Mouse (Mus musculus) erythroblast, embryonic 14.5 days (primary cell): ENCODE data around the gene Otud4. TPM values are rescaled to one million over a fixed set of nuclear protein-coding genes. Genes with fewer than 3 reads are reported as not detected.
A peak's percentile ranks its signal among the peaks of the same experiment; 100 is the strongest.
"Not testable (repeated sequence)": the region's sequence is repeated elsewhere in the genome, so short reads cannot be mapped to it uniquely, and the experiment has no call there.

Experiments used
- H3K27me3 ChIP-seq: 2 replicates; pipeline ENCODE4 v1.6.1; 2012; ENCODE audit warnings: inconsistent platforms; ENCODE audit not compliant: control insufficient read depth
- H3K36me3 ChIP-seq: 2 replicates; pipeline ENCODE4 v1.6.1; 2012; ENCODE audit warnings: mild to moderate bottlenecking, inconsistent platforms; ENCODE audit not compliant: control insufficient read depth
- H3K4me1 ChIP-seq: 2 replicates; pipeline ENCODE4 v1.6.1; 2012; ENCODE audit warnings: inconsistent platforms; ENCODE audit not compliant: control insufficient read depth
- H3K4me3 ChIP-seq: replicated peaks from 2 replicates; pipeline ENCODE3; 2012; ENCODE audit warnings: moderate library complexity, mild to moderate bottlenecking, inconsistent platforms
- H3K9me3 ChIP-seq: 2 replicates; pipeline ENCODE4 v1.6.1; 2012; ENCODE audit warnings: low read length, inconsistent platforms, mixed read lengths; ENCODE audit not compliant: control insufficient read depth
- GATA1 ChIP-seq: IDR thresholded peaks from 2 replicates; pipeline ENCODE4 v1.6.1; 2012; ENCODE audit warnings: low read length, inconsistent platforms, mixed read lengths
- TAL1 ChIP-seq: IDR thresholded peaks from 3 replicates; pipeline ENCODE4 v1.6.1; 2012; ENCODE audit warnings: low read length, inconsistent platforms, mixed read lengths
- polyA plus RNA-seq: library from polyadenylated mRNA; stranded (reverse); fragments of >175 nt; gene quantifications from 2 replicates; pipeline ENCODE4 v1.2.3, GENCODE M21; 2012

Otud4 gene
- 0.07 and 0.08 TPM in 2 replicates for polyA plus RNA-seq

GRCm38 (mm10) chr8:79639586-79640451 lies at the start of gene Otud4:
Gene Otud4 (plus strand): TSS chr8:79639618.
- TF ChIP-seq TAL1 (no peak), GATA1 (no peak)
- Histone ChIP-seq H3K4me3 (peak within 1 kb of the TSS; percentile 100), H3K4me1 (peaks cover 38% of the 10 kb centered on the region), H3K27me3 (no peaks in the 10 kb centered on the region), H3K9me3 (no peaks in the 10 kb centered on the region), H3K36me3 (peaks cover 35% of the 10 kb centered on the region)

GRCm38 (mm10) chr8:79600962-79601361 lies 38.5 kb upstream of the Otud4 start:
- TF ChIP-seq TAL1 (no peak), GATA1 (no peak)

GRCm38 (mm10) chr8:79603204-79603603 lies 36.2 kb upstream of the Otud4 start:
- not testable (repeated sequence) for H3K36me3 ChIP-seq, H3K9me3 ChIP-seq

More at GRCm38 (mm10) chr8:79600962-79601361, 38.5 kb upstream of the Otud4 start:
- H3K27me3 ChIP-seq: no peaks in the 10 kb centered on the region
- H3K4me1 ChIP-seq: no peaks in the 10 kb centered on the region
- H3K9me3 ChIP-seq: no peaks in the 10 kb centered on the region
- H3K4me3 ChIP-seq: no peak overlapping the region
- no peaks in the 10 kb centered on the region for H3K36me3 ChIP-seq

GRCm38 (mm10) chr8:79606225-79606624 lies 33.2 kb upstream of the Otud4 start:
- no peak for TF ChIP-seq TAL1
- no peak for TF ChIP-seq GATA1
- Histone ChIP-seq H3K4me1 (no peaks in the 10 kb centered on the region), H3K9me3 (no peaks in the 10 kb centered on the region), H3K4me3 (no peak overlapping the region), H3K27me3 (no peaks in the 10 kb centered on the region), H3K36me3 (no peaks in the 10 kb centered on the region)

More at GRCm38 (mm10) chr8:79603204-79603603, 36.2 kb upstream of the Otud4 start:
- H3K4me1 ChIP-seq, H3K27me3 ChIP-seq, H3K4me3 ChIP-seq: not testable (repeated sequence)

GRCm38 (mm10) chr8:79606751-79607300 lies 32.6 kb upstream of the Otud4 start:
- no peaks in the 10 kb centered on the region for H3K36me3 ChIP-seq
- no peaks in the 10 kb centered on the region for H3K4me1 ChIP-seq
- H3K4me3 ChIP-seq: no peak overlapping the region
- H3K27me3 ChIP-seq: no peaks in the 10 kb centered on the region
- H3K9me3 ChIP-seq: no peaks in the 10 kb centered on the region
- TF ChIP-seq GATA1 (no peak), TAL1 (no peak)

GRCm38 (mm10) chr8:79608701-79609100 lies 30.7 kb upstream of the Otud4 start:
- H3K27me3 ChIP-seq: no peaks in the 10 kb centered on the region
- no peaks in the 10 kb centered on the region for H3K36me3 ChIP-seq
- no peak for TF ChIP-seq GATA1
- no peak for TF ChIP-seq TAL1
- 0 out of 2 replicates have a peak, but pooled peaks cover 1% of the 10 kb centered on the region for H3K4me1 ChIP-seq
- H3K9me3 ChIP-seq: no peaks in the 10 kb centered on the region
- H3K4me3 ChIP-seq: no peak overlapping the region

- no peak for TF ChIP-seq TAL1
- 0 out of 2 replicates have a peak, but pooled peaks cover 1% of the 10 kb centered on the region for H3K4me1 ChIP-seq
- H3K27me3 ChIP-seq: no peaks in the 10 kb centered on the region
- no peak overlapping the region for H3K4me3 ChIP-seq
- no peaks in the 10 kb centered on the region for H3K9me3 ChIP-seq
- H3K36me3 ChIP-seq: no peaks in the 10 kb centered on the region
Measured at GRCm38 (mm10) chr8:79610268-79610667, 29.1 kb upstream of the Otud4 start.

- H3K4me3 ChIP-seq: no peak overlapping the region
- no peaks in the 10 kb centered on the region for H3K9me3 ChIP-seq
- H3K4me1 ChIP-seq: 0 out of 2 replicates have a peak, but pooled peaks cover 1% of the 10 kb centered on the region
- no peaks in the 10 kb centered on the region for H3K27me3 ChIP-seq
- TF ChIP-seq TAL1 (no peak), GATA1 (no peak)
- H3K36me3 ChIP-seq: no peaks in the 10 kb centered on the region
Measured at GRCm38 (mm10) chr8:79612298-79612697, 27.1 kb upstream of the Otud4 start.

- no peaks in the 10 kb centered on the region for H3K27me3 ChIP-seq
- TF ChIP-seq TAL1 (no peak), GATA1 (no peak)
- 0 out of 2 replicates have a peak, but pooled peaks cover 1% of the 10 kb centered on the region for H3K4me1 ChIP-seq
- no peaks in the 10 kb centered on the region for H3K36me3 ChIP-seq
- no peak overlapping the region for H3K4me3 ChIP-seq
- H3K9me3 ChIP-seq: no peaks in the 10 kb centered on the region
Measured at GRCm38 (mm10) chr8:79612965-79613364, 26.5 kb upstream of the Otud4 start.
